Mouse (Mus musculus) central nervous system, embryonic 14 days (tissue): Measurements from ENCODE around the gene Cdh18. TPM values are rescaled to one million over a fixed set of nuclear protein-coding genes. Genes with fewer than 3 reads are reported as not detected.

Experiments used
- polyA plus RNA-seq: library from polyadenylated mRNA; depleted of rRNA; stranded (reverse); fragments of >200 nt; gene quantifications from 2 replicates; pipeline ENCODE4 v1.2.3, GENCODE M21; 2012; rRNA removed

The Cdh18 gene
- 3.1 and 4.0 TPM in 2 replicates for polyA plus RNA-seq

DNA sequence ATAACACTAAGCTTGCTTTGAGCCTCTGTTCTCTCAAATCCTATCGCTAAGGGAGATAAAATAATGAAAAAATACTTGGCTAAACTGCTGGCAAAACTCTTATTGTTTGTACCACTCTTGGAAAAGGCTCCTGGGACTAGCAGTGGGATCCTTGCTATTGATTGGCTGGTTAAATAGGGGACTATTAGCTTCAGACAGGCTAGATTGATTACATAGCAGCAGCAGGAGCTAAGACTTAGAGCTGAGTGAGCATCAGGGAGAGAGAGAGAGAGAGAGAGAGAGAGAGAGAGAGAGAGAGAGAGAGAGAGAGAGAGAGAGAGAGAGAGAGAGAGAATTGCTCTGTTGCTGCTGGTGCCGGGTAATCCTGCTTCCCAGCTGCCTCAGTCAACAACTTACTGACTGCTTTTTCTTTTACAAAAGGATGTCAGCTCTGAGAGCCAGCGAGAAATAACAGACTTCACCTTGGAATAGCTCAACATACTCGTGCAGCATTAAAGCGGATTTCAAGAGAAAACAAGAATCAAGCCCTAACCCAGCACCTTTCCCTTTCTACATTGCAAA, at the start of gene Cdh18:
Cdh18 (plus strand) TSS at position 312 of the 561 bp plus-strand sequence.

